Mouse (Mus musculus): ENCODE measurements around the gene Bbip1. TPM values are rescaled to one million over a fixed set of nuclear protein-coding genes. Genes with fewer than 3 reads are reported as not detected.
A peak's percentile ranks its signal among the peaks of the same experiment; 100 is the strongest.

The Bbip1 gene
- total RNA-seq, 2 experiments from 2014 or later = 33.7 to 63.6 TPM

GRCm38 (mm10) chr19:53892838-53893359 is 51.5 kb downstream of the Bbip1 start:
- ATAC-seq (replicated peaks; ENCODE audit: poor library complexity, severe bottlenecking) = peak; percentile 48

GRCm38 (mm10) chr19:53892061-53892460 is 52.4 kb downstream of the Bbip1 start, which contains the start of gene Pdcd4:
Gene Pdcd4, plus strand, starts transcription at chr19:53892231.
- no peak for ATAC-seq (replicated peaks; ENCODE audit: poor library complexity, severe bottlenecking)

GRCm38 (mm10) chr19:53891569-53891968 is 52.9 kb downstream of the Bbip1 start:
- no peak for ATAC-seq (replicated peaks; ENCODE audit: poor library complexity, severe bottlenecking)

GRCm38 (mm10) chr19:53890781-53891251 is 53.6 kb downstream of the Bbip1 start:
- no peak for ATAC-seq (replicated peaks; ENCODE audit: poor library complexity, severe bottlenecking)

- ATAC-seq (replicated peaks; ENCODE audit: poor library complexity, severe bottlenecking) = no peak
These were observed 54.2 kb downstream of the Bbip1 start for GRCm38 (mm10) chr19:53890274-53890673.

- no peak for ATAC-seq (replicated peaks; ENCODE audit: poor library complexity, severe bottlenecking)
These were observed 54.9 kb downstream of the Bbip1 start for GRCm38 (mm10) chr19:53889555-53889954.

GRCm38 (mm10) chr19:53888331-53888730 is 56.1 kb downstream of the Bbip1 start:
- peak; percentile 63 for ATAC-seq (replicated peaks; ENCODE audit: poor library complexity, severe bottlenecking)

GRCm38 (mm10) chr19:53887822-53888221 is 56.6 kb downstream of the Bbip1 start:
- ATAC-seq (replicated peaks; ENCODE audit: poor library complexity, severe bottlenecking) = no peak

GRCm38 (mm10) chr19:53886576-53887370 is 57.7 kb downstream of the Bbip1 start:
- ATAC-seq (replicated peaks; ENCODE audit: poor library complexity, severe bottlenecking) = no peak

- ATAC-seq (replicated peaks; ENCODE audit: poor library complexity, severe bottlenecking) = no peak
These were observed 59.0 kb downstream of the Bbip1 start for GRCm38 (mm10) chr19:53885450-53885849.

GRCm38 (mm10) chr19:53881786-53882185 is 62.6 kb downstream of the Bbip1 start:
- ATAC-seq (replicated peaks; ENCODE audit: poor library complexity, severe bottlenecking) = no peak

GRCm38 (mm10) chr19:53880460-53880859 is 64.0 kb downstream of the Bbip1 start:
- no peak for ATAC-seq (replicated peaks; ENCODE audit: poor library complexity, severe bottlenecking)

Other genes with a start within 250 kb of the Bbip1 start
- gene Pdcd4, start 52.4 kb downstream of the Bbip1 start, total RNA-seq (2014; fragmentation: Nextera tagmentation) = 267 and 284 TPM in 2 replicates
- 437 and 499 TPM in 2 replicates for gene Pdcd4, start 52.4 kb downstream of the Bbip1 start, total RNA-seq (2017)
- gene Shoc2, start 321 bp downstream of the Bbip1 start, total RNA-seq (2014; fragmentation: Nextera tagmentation) = 28.4 and 30.1 TPM in 2 replicates
- 42.8 and 55.2 TPM in 2 replicates for gene Shoc2, start 321 bp downstream of the Bbip1 start, total RNA-seq (2017)
- gene Adra2a, start 99.5 kb upstream of the Bbip1 start, total RNA-seq (2014; fragmentation: Nextera tagmentation) = not detected in 2 replicates
- gene Adra2a, start 99.5 kb upstream of the Bbip1 start, total RNA-seq (2017) = 0.05 TPM in 1 of 2 replicates, not detected in the other